Mouse (Mus musculus): ENCODE results near the gene Hist1h2af. TPM values are rescaled to one million over a fixed set of nuclear protein-coding genes. Genes with fewer than 3 reads are reported as not detected.

Hist1h2af gene
- polyA plus RNA-seq, 1 experiment from 2014 or later: 9.5 TPM

- no peaks in the 10 kb centered on the region for H3K27me3 ChIP-seq (ENCODE audit: low read depth, poor library complexity, severe bottlenecking)
- DNase-seq (ENCODE audit: low spot score): peak; percentile 19
- H3K36me3 ChIP-seq: no peaks in the 10 kb centered on the region
- no peaks in the 10 kb centered on the region for H3K9me3 ChIP-seq (replicated peaks)
- H3K4me1 ChIP-seq: peaks cover 51% of the 10 kb centered on the region
- peak overlapping the region; percentile 63; the same call in 1 of the 2 replicates for H3K4me3 ChIP-seq
- peak overlapping the region; percentile 94 for H3K27ac ChIP-seq (replicated peaks)
Measured at GRCm38 (mm10) chr13:23583387-23584068, 49.8 kb downstream of the Hist1h2af start.

Small RNA genes lying within 50 kb of the gene (microRNA-seq; reads per million reads assigned to microRNA genes)
- gene Gm44297 (0.90 reads per million), gene Gm44359 (not detected), gene Gm44394 (not detected), gene n-TStga1 (3.6 reads per million, percentile 6 among the genes with 10 or more reads in this experiment)

Other genes with a start within 250 kb of the Hist1h2af start
- gene Zfp322a, start 164.7 kb upstream of the Hist1h2af start, polyA plus RNA-seq (2016; fragmentation: Nextera tagmentation; extraction: Ambion mirVana): 55.6 and 58.6 TPM in 2 replicates
- 14.3 and 14.7 TPM in 2 replicates for gene Abt1, start 110.0 kb upstream of the Hist1h2af start, polyA plus RNA-seq (2016; fragmentation: Nextera tagmentation; extraction: Ambion mirVana)
- 0.04 and 0.06 TPM in 2 replicates for gene Btn1a1, start 68.0 kb upstream of the Hist1h2af start, polyA plus RNA-seq (2016; fragmentation: Nextera tagmentation; extraction: Ambion mirVana)
- gene Btn2a2, start 45.0 kb upstream of the Hist1h2af start, polyA plus RNA-seq (2016; fragmentation: Nextera tagmentation; extraction: Ambion mirVana): 0.26 and 0.38 TPM in 2 replicates
- gene Hist1h4h, start 2.9 kb upstream of the Hist1h2af start, polyA plus RNA-seq (2016; fragmentation: Nextera tagmentation; extraction: Ambion mirVana): 2.0 and 4.1 TPM in 2 replicates
- 5.5 and 5.6 TPM in 2 replicates for gene Hist1h3g, start 1.5 kb downstream of the Hist1h2af start, polyA plus RNA-seq (2016; fragmentation: Nextera tagmentation; extraction: Ambion mirVana)
- 1.00 and 1.0 TPM in 2 replicates for gene Hist1h2bh, start 9.5 kb downstream of the Hist1h2af start, polyA plus RNA-seq (2016; fragmentation: Nextera tagmentation; extraction: Ambion mirVana)
- gene Hist1h3f, start 10.1 kb downstream of the Hist1h2af start, polyA plus RNA-seq (2016; fragmentation: Nextera tagmentation; extraction: Ambion mirVana): 1.1 and 1.5 TPM in 2 replicates
- gene Hist1h4f, start 17.7 kb downstream of the Hist1h2af start, polyA plus RNA-seq (2016; fragmentation: Nextera tagmentation; extraction: Ambion mirVana): 1.7 TPM in 1 of 2 replicates, not detected in the other
- gene Hist1h1d, start 19.4 kb downstream of the Hist1h2af start, polyA plus RNA-seq (2016; fragmentation: Nextera tagmentation; extraction: Ambion mirVana): 0.58 and 0.63 TPM in 2 replicates
- gene Hist1h3e, start 28.5 kb downstream of the Hist1h2af start, polyA plus RNA-seq (2016; fragmentation: Nextera tagmentation; extraction: Ambion mirVana): 5.1 and 7.2 TPM in 2 replicates
- gene Hist1h2ae, start 37.3 kb downstream of the Hist1h2af start, polyA plus RNA-seq (2016; fragmentation: Nextera tagmentation; extraction: Ambion mirVana): 85.6 and 104 TPM in 2 replicates
- 4.5 and 6.4 TPM in 2 replicates for gene Hist1h2bg, start 37.5 kb downstream of the Hist1h2af start, polyA plus RNA-seq (2016; fragmentation: Nextera tagmentation; extraction: Ambion mirVana)
- 3.8 TPM in 2 replicates for gene Hist1h2bf, start 40.3 kb downstream of the Hist1h2af start, polyA plus RNA-seq (2016; fragmentation: Nextera tagmentation; extraction: Ambion mirVana)
- gene Hist1h2ad, start 40.5 kb downstream of the Hist1h2af start, polyA plus RNA-seq (2016; fragmentation: Nextera tagmentation; extraction: Ambion mirVana): 0.67 and 1.3 TPM in 2 replicates
- gene Hist1h3d, start 41.9 kb downstream of the Hist1h2af start, polyA plus RNA-seq (2016; fragmentation: Nextera tagmentation; extraction: Ambion mirVana): 6.2 and 10.8 TPM in 2 replicates
- 95.1 and 103 TPM in 2 replicates for gene Hist1h4d, start 47.7 kb downstream of the Hist1h2af start, polyA plus RNA-seq (2016; fragmentation: Nextera tagmentation; extraction: Ambion mirVana)
- 3.1 and 3.2 TPM in 2 replicates for gene Hist1h2be, start 87.2 kb downstream of the Hist1h2af start, polyA plus RNA-seq (2016; fragmentation: Nextera tagmentation; extraction: Ambion mirVana)
- gene Hist1h1e, start 88.7 kb downstream of the Hist1h2af start, polyA plus RNA-seq (2016; fragmentation: Nextera tagmentation; extraction: Ambion mirVana): 18.0 and 22.4 TPM in 2 replicates
- 1.3 TPM in 2 replicates for gene Hist1h2ac, start 150.0 kb downstream of the Hist1h2af start, polyA plus RNA-seq (2016; fragmentation: Nextera tagmentation; extraction: Ambion mirVana)
- 22.1 and 23.9 TPM in 2 replicates for gene Hist1h2bc, start 150.3 kb downstream of the Hist1h2af start, polyA plus RNA-seq (2016; fragmentation: Nextera tagmentation; extraction: Ambion mirVana)
- not detected in 2 replicates for gene Hist1h1t, start 161.9 kb downstream of the Hist1h2af start, polyA plus RNA-seq (2016; fragmentation: Nextera tagmentation; extraction: Ambion mirVana)
- 4.9 and 5.1 TPM in 2 replicates for gene Hist1h4c, start 164.5 kb downstream of the Hist1h2af start, polyA plus RNA-seq (2016; fragmentation: Nextera tagmentation; extraction: Ambion mirVana)
- 2.3 and 2.5 TPM in 2 replicates for gene Hfe, start 176.9 kb downstream of the Hist1h2af start, polyA plus RNA-seq (2016; fragmentation: Nextera tagmentation; extraction: Ambion mirVana)
- gene Hist1h1c, start 204.9 kb downstream of the Hist1h2af start, polyA plus RNA-seq (2016; fragmentation: Nextera tagmentation; extraction: Ambion mirVana): 8.8 and 9.5 TPM in 2 replicates
- gene Hist1h3c, start 211.7 kb downstream of the Hist1h2af start, polyA plus RNA-seq (2016; fragmentation: Nextera tagmentation; extraction: Ambion mirVana): 7.3 and 9.5 TPM in 2 replicates
- gene Hist1h2bb, start 212.8 kb downstream of the Hist1h2af start, polyA plus RNA-seq (2016; fragmentation: Nextera tagmentation; extraction: Ambion mirVana): 2.3 and 2.4 TPM in 2 replicates
- 44.4 and 45.3 TPM in 2 replicates for gene Hist1h2ab, start 217.2 kb downstream of the Hist1h2af start, polyA plus RNA-seq (2016; fragmentation: Nextera tagmentation; extraction: Ambion mirVana)
- 8.1 and 11.3 TPM in 2 replicates for gene Hist1h3b, start 218.4 kb downstream of the Hist1h2af start, polyA plus RNA-seq (2016; fragmentation: Nextera tagmentation; extraction: Ambion mirVana)
- 4.9 and 6.9 TPM in 2 replicates for gene Hist1h4b, start 223.1 kb downstream of the Hist1h2af start, polyA plus RNA-seq (2016; fragmentation: Nextera tagmentation; extraction: Ambion mirVana)
- 0.42 TPM in 1 of 2 replicates, not detected in the other for gene Hist1h4a, start 227.3 kb downstream of the Hist1h2af start, polyA plus RNA-seq (2016; fragmentation: Nextera tagmentation; extraction: Ambion mirVana)
- gene Hist1h3a, start 228.5 kb downstream of the Hist1h2af start, polyA plus RNA-seq (2016; fragmentation: Nextera tagmentation; extraction: Ambion mirVana): 3.6 and 3.9 TPM in 2 replicates
- gene Hist1h1a, start 229.8 kb downstream of the Hist1h2af start, polyA plus RNA-seq (2016; fragmentation: Nextera tagmentation; extraction: Ambion mirVana): 1.7 and 2.7 TPM in 2 replicates
- gene Trim38, start 236.0 kb downstream of the Hist1h2af start, polyA plus RNA-seq (2016; fragmentation: Nextera tagmentation; extraction: Ambion mirVana): 0.20 TPM in 1 of 2 replicates, not detected in the other